Mouse (Mus musculus) embryonic facial prominence, embryonic 15.5 days (tissue): Measurements from ENCODE around the gene Psmb3. TPM values are rescaled to one million over a fixed set of nuclear protein-coding genes. Genes with fewer than 3 reads are reported as not detected.

Experiments
- ATAC-seq: fragments of 200-750 bp; cut with Nextera tagmentation; 2 replicates; pipeline ENCODE4 v1.8.0; 2017; ENCODE audit warnings: low read depth, moderate TSS enrichment; ENCODE audit not compliant: insufficient number of reproducible peaks, low FRiP score, low TSS enrichment
- H3K27ac ChIP-seq: fragments of 300-500 bp; sonication (generic); replicated peaks from 2 replicates; pipeline ENCODE4 v1.5.1; 2015; ENCODE audit warnings: mild to moderate bottlenecking, inconsistent platforms
- H3K27me3 ChIP-seq: fragments of 300-500 bp; sonication (generic); 2 replicates; pipeline ENCODE4 v1.6.1; 2015; ENCODE audit warnings: inconsistent platforms
- H3K36me3 ChIP-seq: fragments of 300-500 bp; sonication (generic); 2 replicates; pipeline ENCODE4 v1.6.1; 2015; ENCODE audit warnings: mild to moderate bottlenecking, inconsistent platforms
- H3K4me1 ChIP-seq: fragments of 300-500 bp; sonication (generic); 2 replicates; pipeline ENCODE4 v1.6.1; 2015; ENCODE audit warnings: inconsistent platforms
- H3K4me2 ChIP-seq: fragments of 300-500 bp; sonication (generic); replicated peaks from 2 replicates; pipeline ENCODE4 v1.6.1; 2015; ENCODE audit warnings: mild to moderate bottlenecking, inconsistent platforms
- H3K4me3 ChIP-seq: fragments of 300-500 bp; sonication (generic); replicated peaks from 2 replicates; pipeline ENCODE4 v1.5.1; 2015; ENCODE audit warnings: mild to moderate bottlenecking, inconsistent platforms
- H3K9ac ChIP-seq: fragments of 300-500 bp; sonication (generic); 2 replicates; pipeline ENCODE4 v1.6.1; 2015; ENCODE audit warnings: inconsistent platforms
- H3K9me3 ChIP-seq: fragments of 300-500 bp; sonication (generic); replicated peaks from 2 replicates; pipeline ENCODE4 v1.6.1; 2016; ENCODE audit warnings: inconsistent platforms
- WGBS: fragments of 180-500 bp; shearing (Covaris S2); methylation state at CpG from one replicate; pipeline ENCODE4 v1.1.7; 2015; 5-methylcytosine and 5-hydroxymethylcytosine counted together
- polyA plus RNA-seq: library from polyadenylated mRNA; unstranded; fragments of >200 nt; fragmentation: Nextera tagmentation; extraction: Ambion mirVana; gene quantifications from 2 replicates; pipeline ENCODE4 v1.2.1, GENCODE M21; 2015

The Psmb3 gene
- polyA plus RNA-seq, 1 experiment from 2014 or later: 440 TPM

GRCm38 (mm10) chr11:97684766-97685165 lies 18.4 kb upstream of the Psmb3 start:
- Histone ChIP-seq H3K4me2 (no peak overlapping the region), H3K36me3 (peaks cover 39% of the 10 kb centered on the region), H3K9ac (no peak overlapping the region), H3K27ac (no peak overlapping the region), H3K4me1 (peaks cover 22% of the 10 kb centered on the region), H3K27me3 (no peaks in the 10 kb centered on the region), H3K9me3 (no peaks in the 10 kb centered on the region), H3K4me3 (no peak overlapping the region)
- WGBS: 38% methylated on average over 7 of the region's 7 CpGs
- ATAC-seq: no peak

- 1% methylated on average over 43 of the region's 43 CpGs for WGBS
- Histone ChIP-seq H3K27me3 (no peaks in the 10 kb centered on the region), H3K9me3 (no peaks in the 10 kb centered on the region), H3K4me3 (peak within 1 kb of the TSS; percentile 40), H3K36me3 (peaks cover 35% of the 10 kb centered on the region), H3K4me2 (peak within 1 kb of the TSS; percentile 61), H3K27ac (0 out of 2 replicates have a peak within 1 kb of the TSS, but pooled peaks have one; percentile 12), H3K4me1 (peaks cover 17% of the 10 kb centered on the region), H3K9ac (no peak within 1 kb of the TSS)
- peak; percentile 79 for ATAC-seq
Observed at GRCm38 (mm10) chr11:97685613-97686321, 17.4 kb upstream of the Psmb3 start, which contains the start of gene Cisd3. Cisd3 (plus strand) TSS chr11:97685826.

GRCm38 (mm10) chr11:97686322-97686908 lies 16.8 kb upstream of the Psmb3 start:
- peak overlapping the region; percentile 40 for H3K4me3 ChIP-seq
- 64% methylated on average over 11 of the region's 11 CpGs for WGBS
- H3K27ac ChIP-seq: 0 out of 2 replicates have a peak overlapping the region, but pooled peaks have one; percentile 1
- no peak overlapping the region for H3K9ac ChIP-seq
- no peaks in the 10 kb centered on the region for H3K9me3 ChIP-seq
- H3K4me2 ChIP-seq: peak overlapping the region; percentile 61
- ATAC-seq: no peak
- peaks cover 37% of the 10 kb centered on the region for H3K36me3 ChIP-seq
- H3K4me1 ChIP-seq: peaks cover 17% of the 10 kb centered on the region
- H3K27me3 ChIP-seq: no peaks in the 10 kb centered on the region

GRCm38 (mm10) chr11:97687061-97687460 lies 16.1 kb upstream of the Psmb3 start:
- Histone ChIP-seq H3K27me3 (no peaks in the 10 kb centered on the region), H3K9ac (no peak overlapping the region), H3K27ac (peak overlapping the region; percentile 1; the same call in 1 of the 2 replicates), H3K36me3 (peaks cover 37% of the 10 kb centered on the region), H3K4me3 (no peak overlapping the region), H3K4me2 (no peak overlapping the region), H3K9me3 (no peaks in the 10 kb centered on the region), H3K4me1 (peaks cover 17% of the 10 kb centered on the region)
- 65% methylated on average over 3 of the region's 3 CpGs for WGBS
- no peak for ATAC-seq

GRCm38 (mm10) chr11:97689861-97690260 lies 13.3 kb upstream of the Psmb3 start:
- no peak for ATAC-seq
- Histone ChIP-seq H3K27ac (no peak overlapping the region), H3K4me1 (peaks cover 27% of the 10 kb centered on the region), H3K36me3 (peaks cover 43% of the 10 kb centered on the region), H3K9ac (no peak overlapping the region), H3K9me3 (no peaks in the 10 kb centered on the region), H3K27me3 (no peaks in the 10 kb centered on the region), H3K4me2 (no peak overlapping the region), H3K4me3 (no peak overlapping the region)
- WGBS: 27% methylated on average over 10 of the region's 10 CpGs

GRCm38 (mm10) chr11:97694435-97694834 lies 8.8 kb upstream of the Psmb3 start:
- H3K27ac ChIP-seq: peak overlapping the region; percentile 60
- 80% methylated on average over 4 of the region's 4 CpGs for WGBS
- peaks cover 46% of the 10 kb centered on the region for H3K4me1 ChIP-seq
- H3K27me3 ChIP-seq: no peaks in the 10 kb centered on the region
- no peaks in the 10 kb centered on the region for H3K9me3 ChIP-seq
- no peak overlapping the region for H3K4me2 ChIP-seq
- no peak overlapping the region for H3K4me3 ChIP-seq
- H3K9ac ChIP-seq: no peak overlapping the region
- H3K36me3 ChIP-seq: peaks cover 30% of the 10 kb centered on the region
- no peak for ATAC-seq

- Histone ChIP-seq H3K9ac (peak overlapping the region; percentile 12; the same call in 1 of the 2 replicates), H3K27me3 (no peaks in the 10 kb centered on the region), H3K27ac (peak overlapping the region; percentile 60), H3K36me3 (peaks cover 28% of the 10 kb centered on the region), H3K9me3 (no peaks in the 10 kb centered on the region), H3K4me2 (peak overlapping the region; percentile 15; the same call in 1 of the 2 replicates), H3K4me3 (0 out of 2 replicates have a peak overlapping the region, but pooled peaks have one; percentile 3), H3K4me1 (peaks cover 46% of the 10 kb centered on the region)
- no peak for ATAC-seq
- WGBS: 45% methylated on average over 17 of the region's 17 CpGs
Observed at GRCm38 (mm10) chr11:97694921-97695711, 8.1 kb upstream of the Psmb3 start.

- no peaks in the 10 kb centered on the region for H3K9me3 ChIP-seq
- H3K27me3 ChIP-seq: no peaks in the 10 kb centered on the region
- WGBS: 50% methylated on average over 9 of the region's 9 CpGs
- peaks cover 21% of the 10 kb centered on the region for H3K36me3 ChIP-seq
- peaks cover 49% of the 10 kb centered on the region for H3K4me1 ChIP-seq
- H3K4me3 ChIP-seq: 0 out of 2 replicates have a peak overlapping the region, but pooled peaks have one; percentile 4
- peak overlapping the region; percentile 55 for H3K27ac ChIP-seq
- H3K9ac ChIP-seq: no peak overlapping the region
- ATAC-seq: no peak
- H3K4me2 ChIP-seq: 0 out of 2 replicates have a peak overlapping the region, but pooled peaks have one; percentile 15
Observed at GRCm38 (mm10) chr11:97695712-97696401, 7.3 kb upstream of the Psmb3 start.

- Histone ChIP-seq H3K36me3 (peaks cover 13% of the 10 kb centered on the region), H3K9ac (no peak overlapping the region), H3K27ac (no peak overlapping the region), H3K4me3 (no peak overlapping the region), H3K4me2 (no peak overlapping the region), H3K9me3 (no peaks in the 10 kb centered on the region), H3K4me1 (peaks cover 58% of the 10 kb centered on the region), H3K27me3 (no peaks in the 10 kb centered on the region)
- WGBS: 65% methylated on average over 8 of the region's 8 CpGs
- ATAC-seq: no peak
Observed at GRCm38 (mm10) chr11:97696669-97697068, 6.5 kb upstream of the Psmb3 start.

- peaks cover 64% of the 10 kb centered on the region for H3K4me1 ChIP-seq
- peaks cover 6% of the 10 kb centered on the region for H3K36me3 ChIP-seq
- no peaks in the 10 kb centered on the region for H3K27me3 ChIP-seq
- no peaks in the 10 kb centered on the region for H3K9me3 ChIP-seq
- H3K27ac ChIP-seq: peak overlapping the region; percentile 99; the same call in 1 of the 2 replicates
- H3K4me3 ChIP-seq: peak overlapping the region; percentile 89
- H3K4me2 ChIP-seq: peak overlapping the region; percentile 89
- 49% methylated on average over 11 of the region's 11 CpGs for WGBS
- H3K9ac ChIP-seq: 0 out of 2 replicates have a peak overlapping the region, but pooled peaks have one; percentile 91
- no peak for ATAC-seq
Observed at GRCm38 (mm10) chr11:97697199-97697890, 5.9 kb upstream of the Psmb3 start.
